Comparison of ENCODE assay signal across 14 mouse cellular contexts in the genomic region with DNA sequence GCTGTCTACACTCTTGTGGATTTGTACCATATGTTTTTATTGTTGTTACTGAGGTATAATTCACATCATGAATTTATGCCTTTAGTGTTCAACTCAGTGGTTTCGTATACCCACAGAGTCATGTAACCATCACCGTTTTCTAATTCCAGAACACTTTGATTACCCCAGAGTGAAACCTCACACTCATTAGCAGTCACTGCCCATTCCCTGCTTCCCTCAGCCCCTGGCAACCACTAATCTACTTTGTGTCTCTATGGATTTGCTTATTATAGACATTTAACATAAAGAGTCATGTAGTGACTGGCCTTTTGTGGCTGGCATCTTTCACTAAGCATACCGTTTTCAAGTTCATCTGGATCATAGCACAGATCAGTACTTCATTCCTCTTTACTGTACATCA.
DNase-seq lines count a peak whose midpoint lies in the region; ATAC-seq and TF ChIP-seq lines count a peak whose summit lies in the region.
"Had no signal": no experiment of that assay in that cellular context is flagged by ENCODE, and none has a peak within 500 bp of the region (broad histone marks: within the 10 kb centered on the region; RNA-seq: fewer than 3 reads in every experiment).

No protein-coding gene starts in this region.

- no peak overlapping the region for H3K4me3 ChIP-seq in heart, postnatal 0 days (ENCODE audit: low read depth, low read length)
- no peak overlapping the region for H3K4me3 ChIP-seq in embryonic facial prominence, embryonic 15.5 days (replicated peaks)
- H3K4me3 ChIP-seq in hindbrain, embryonic 11.5 days (ENCODE audit: low read depth, low read length): no peak overlapping the region
- no peak overlapping the region for H3K4me3 ChIP-seq in midbrain, embryonic 14.5 days (replicated peaks; ENCODE audit: low read depth, low read length)
- no peak overlapping the region for H3K4me3 ChIP-seq in stomach, postnatal 0 days (ENCODE audit: low read depth, low read length)
- H3K4me3 ChIP-seq: limb, embryonic 13.5 days had no signal

- no peaks in the 10 kb centered on the region for H3K27me3 ChIP-seq in heart, postnatal 0 days (ENCODE audit: control insufficient read depth, insufficient read depth, low read length)
- H3K27me3 ChIP-seq in embryonic facial prominence, embryonic 15.5 days: no peaks in the 10 kb centered on the region
- H3K27me3 ChIP-seq in hindbrain, embryonic 11.5 days (ENCODE audit: control insufficient read depth, insufficient read depth, low read length): no peaks in the 10 kb centered on the region
- no peaks in the 10 kb centered on the region for H3K27me3 ChIP-seq in midbrain, embryonic 14.5 days (ENCODE audit: control insufficient read depth, insufficient read depth, low read length)
- no peaks in the 10 kb centered on the region for H3K27me3 ChIP-seq in stomach, postnatal 0 days (ENCODE audit: control insufficient read depth, insufficient read depth, low read length)
- H3K27me3 ChIP-seq: limb, embryonic 13.5 days had no signal

- no peak overlapping the region for H3K9ac ChIP-seq in heart, postnatal 0 days (replicated peaks; ENCODE audit: low read depth, low read length)
- H3K9ac ChIP-seq in embryonic facial prominence, embryonic 15.5 days: no peak overlapping the region
- no peak overlapping the region for H3K9ac ChIP-seq in hindbrain, embryonic 11.5 days (ENCODE audit: low read depth, low read length)
- H3K9ac ChIP-seq in midbrain, embryonic 14.5 days (replicated peaks; ENCODE audit: low read length): no peak overlapping the region
- no peak overlapping the region for H3K9ac ChIP-seq in stomach, postnatal 0 days (ENCODE audit: low read length)
- H3K9ac ChIP-seq: limb, embryonic 13.5 days had no signal

- H3K36me3 ChIP-seq in heart, postnatal 0 days (replicated peaks; ENCODE audit: control insufficient read depth, insufficient read depth, low read length): peaks cover 8% of the 10 kb centered on the region
- peaks cover 8% of the 10 kb centered on the region; the same call in 1 of the 2 replicates for H3K36me3 ChIP-seq in embryonic facial prominence, embryonic 15.5 days
- H3K36me3 ChIP-seq in hindbrain, embryonic 11.5 days (ENCODE audit: control insufficient read depth, insufficient read depth, low read length): no peaks in the 10 kb centered on the region
- peaks cover 6% of the 10 kb centered on the region; the same call in 1 of the 2 replicates for H3K36me3 ChIP-seq in midbrain, embryonic 14.5 days (ENCODE audit: control insufficient read depth, insufficient read depth, low read length)
- H3K36me3 ChIP-seq in stomach, postnatal 0 days (ENCODE audit: control insufficient read depth, insufficient read depth, low read length): peaks cover 3% of the 10 kb centered on the region; the same call in 1 of the 2 replicates

- TF ChIP-seq CTCF in heart, postnatal 0 days (IDR thresholded peaks at IDR 0.05; ENCODE audit: low read depth): no peak
- TF ChIP-seq CTCF in stomach, postnatal 0 days (IDR thresholded peaks at IDR 0.05; ENCODE audit: low read depth): no peak

- TF ChIP-seq EP300 in heart, postnatal 0 days (IDR thresholded peaks at IDR 0.05; ENCODE audit: low read depth): no peak
- no peak for TF ChIP-seq EP300 in stomach, postnatal 0 days (optimal IDR thresholded peaks at IDR 0.05)

- H3K27ac ChIP-seq in heart, postnatal 0 days (ENCODE audit: low read depth): 0 out of 2 replicates have a peak overlapping the region, but pooled peaks have one; percentile 20
- H3K27ac ChIP-seq in embryonic facial prominence, embryonic 15.5 days (replicated peaks): peak overlapping the region; percentile 58; the same call in 1 of the 2 replicates
- 0 out of 2 replicates have a peak overlapping the region, but pooled peaks have one; percentile 27 for H3K27ac ChIP-seq in hindbrain, embryonic 11.5 days (ENCODE audit: low read depth, low read length)
- peak overlapping the region; percentile 77 for H3K27ac ChIP-seq in midbrain, embryonic 14.5 days (replicated peaks; ENCODE audit: low read depth, low read length)
- H3K27ac ChIP-seq in stomach, postnatal 0 days (replicated peaks): no peak overlapping the region

- no peak for ATAC-seq in heart, postnatal 0 days (ENCODE audit: insufficient read depth, low read depth)
- peak; percentile 62; the same call in 1 of the 2 replicates for ATAC-seq in embryonic facial prominence, embryonic 15.5 days (ENCODE audit: insufficient number of reproducible peaks, low FRiP score, low TSS enrichment, low read depth)
- ATAC-seq in hindbrain, embryonic 11.5 days (ENCODE audit: low FRiP score): no peak
- no peak for ATAC-seq in midbrain, embryonic 14.5 days (ENCODE audit: low FRiP score, low TSS enrichment)
- no peak for ATAC-seq in stomach, postnatal 0 days (ENCODE audit: low FRiP score, low TSS enrichment)
- ATAC-seq in inflammation-experienced regulatory T-cells, adult 6 months: no peak

- peaks cover 42% of the 10 kb centered on the region for H3K4me1 ChIP-seq in heart, postnatal 0 days (ENCODE audit: control insufficient read depth, insufficient read depth)
- H3K4me1 ChIP-seq in embryonic facial prominence, embryonic 15.5 days: peaks cover 54% of the 10 kb centered on the region
- H3K4me1 ChIP-seq in hindbrain, embryonic 11.5 days (replicated peaks; ENCODE audit: control insufficient read depth, insufficient read depth, low read length): no peaks in the 10 kb centered on the region; the same call in 1 of the 2 replicates
- peaks cover 48% of the 10 kb centered on the region for H3K4me1 ChIP-seq in midbrain, embryonic 14.5 days (ENCODE audit: control insufficient read depth, insufficient read depth, low read length)
- no peaks in the 10 kb centered on the region; the same call in 1 of the 2 replicates for H3K4me1 ChIP-seq in stomach, postnatal 0 days (replicated peaks; ENCODE audit: control insufficient read depth, insufficient read depth)

- H3K9me3 ChIP-seq in heart, postnatal 0 days (replicated peaks; ENCODE audit: control insufficient read depth, low read length): no peaks in the 10 kb centered on the region
- no peaks in the 10 kb centered on the region for H3K9me3 ChIP-seq in embryonic facial prominence, embryonic 15.5 days (replicated peaks)
- no peaks in the 10 kb centered on the region for H3K9me3 ChIP-seq in hindbrain, embryonic 11.5 days (ENCODE audit: control insufficient read depth, low read length)
- peaks cover 4% of the 10 kb centered on the region; the same call in 1 of the 2 replicates for H3K9me3 ChIP-seq in midbrain, embryonic 14.5 days (ENCODE audit: control insufficient read depth, low read length)
- no peaks in the 10 kb centered on the region for H3K9me3 ChIP-seq in stomach, postnatal 0 days (ENCODE audit: control insufficient read depth, low read length)
- H3K9me3 ChIP-seq: limb, embryonic 13.5 days had no signal

- 68% methylated on average over 3 of the region's 3 CpGs for WGBS in heart, postnatal 0 days
- WGBS in embryonic facial prominence, embryonic 15.5 days: 19% methylated on average over 3 of the region's 3 CpGs
- 69% methylated on average over 3 of the region's 3 CpGs for WGBS in hindbrain, embryonic 11.5 days
- WGBS in midbrain, embryonic 14.5 days: 13% methylated on average over 3 of the region's 3 CpGs
- WGBS in stomach, postnatal 0 days: 50% methylated on average over 3 of the region's 3 CpGs

- DNase-seq in heart, postnatal 0 days (ENCODE audit: low spot score): no peak
- DNase-seq in heart, adult 9 months (ENCODE audit: low spot score in 2 of 2): no peak
- DNase-seq in hindbrain, embryonic 11.5 days (ENCODE audit: low spot score): no peak
- DNase-seq in midbrain, embryonic 14.5 days: peak; percentile 64
- DNase-seq in stomach, postnatal 0 days (ENCODE audit: low spot score): no peak
- DNase-seq in heart, postnatal 10 days: no peak
- DNase-seq: cerebellum, adult 2 months; heart, adult 11 months; kidney, postnatal 10 days; lung, adult 18-20 months; thymus, postnatal 36 days had no signal

- intact Hi-C loops in heart, postnatal 10 days (cut with DNase I): no loop called here

- no peak overlapping the region for H3K4me2 ChIP-seq in heart, postnatal 0 days (ENCODE audit: low read depth, low read length)
- no peak overlapping the region for H3K4me2 ChIP-seq in embryonic facial prominence, embryonic 15.5 days (replicated peaks)
- H3K4me2 ChIP-seq in hindbrain, embryonic 11.5 days (replicated peaks; ENCODE audit: low read depth, low read length): no peak overlapping the region
- peak overlapping the region; percentile 18; the same call in 1 of the 2 replicates for H3K4me2 ChIP-seq in midbrain, embryonic 14.5 days (ENCODE audit: low read length)
- H3K4me2 ChIP-seq in stomach, postnatal 0 days (replicated peaks; ENCODE audit: low read depth): no peak overlapping the region
